Mouse (Mus musculus): ENCODE measurements around the gene Rtn4rl1.

DNA sequence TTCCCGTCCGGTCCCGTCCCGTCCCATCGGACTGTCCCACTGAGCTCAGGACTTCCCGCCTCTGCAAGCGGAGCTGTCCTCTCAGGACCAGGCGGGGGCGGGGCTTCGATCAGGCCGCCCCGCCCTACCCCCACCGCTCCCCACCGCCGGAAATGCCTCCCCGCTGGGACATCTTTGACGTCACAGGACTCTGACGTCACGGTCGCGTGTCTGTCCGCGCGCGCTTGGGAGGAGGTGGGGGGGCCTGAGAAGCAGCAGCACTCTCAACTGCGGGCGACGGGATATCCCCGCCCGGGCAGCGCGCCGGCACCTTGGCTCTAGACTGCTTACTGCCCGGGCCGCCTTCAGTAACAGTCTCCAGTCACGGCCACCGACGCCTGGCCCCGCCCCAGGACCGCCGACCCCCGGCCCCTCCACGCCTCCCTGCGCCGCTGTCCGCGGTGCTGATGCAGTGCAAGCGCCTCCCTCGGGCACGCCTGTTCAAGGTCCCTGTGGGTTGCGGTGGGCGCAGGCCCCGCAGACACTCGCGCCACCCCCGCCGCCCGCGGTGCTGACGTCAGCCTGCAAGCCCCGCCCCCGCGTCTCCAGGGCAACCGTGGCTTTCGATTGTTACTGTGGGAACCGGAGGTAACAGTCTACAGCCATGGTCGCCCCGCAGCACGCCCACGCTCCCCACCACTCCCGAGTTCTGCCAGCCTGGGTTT, 20.3 kb upstream of the Rtn4rl1 start:
- no peak for TF ChIP-seq CTCF (IDR thresholded peaks at IDR 0.05; ENCODE audit: borderline replicate concordance, insufficient read depth, low read length)
- 0 out of 2 replicates have a peak, but pooled peaks have one; percentile 30 for TF ChIP-seq POLR2A (IDR thresholded peaks at IDR 0.05; ENCODE audit: low read depth, low read length)
